Mouse (Mus musculus): ENCODE measurements around the gene Bckdk.

- TF ChIP-seq POLR2A (IDR thresholded peaks at IDR 0.05; ENCODE audit: extremely low read depth, insufficient read depth, low read length) (no peak), CTCF (IDR thresholded peaks at IDR 0.05; ENCODE audit: low read depth, low read length) (no peak)
Measured at GRCm38 (mm10) chr7:127885951-127886350, 17.9 kb upstream of the Bckdk start.
